Mouse (Mus musculus) right cerebral cortex, postnatal 4 days (tissue): ENCODE measurements around the gene Lrrc32.

Source experiments
- DNase-seq: peaks from one replicate; pipeline ENCODE4 v3.0.0-alpha.2; 2022

The Lrrc32 gene

GRCm38 (mm10) chr7:98489131-98489530 is at the start of gene Lrrc32:
Gene Lrrc32, plus strand, starts transcription at chr7:98489283.
- peak; percentile 43 for DNase-seq

- no peak for DNase-seq
Measured at GRCm38 (mm10) chr7:98439956-98440466, 49.1 kb upstream of the Lrrc32 start, which contains the start of gene Gucy2d. Gene Gucy2d, plus strand, starts transcription at chr7:98440416.

GRCm38 (mm10) chr7:98446873-98447272 is 42.2 kb upstream of the Lrrc32 start:
- no peak for DNase-seq

DNA sequence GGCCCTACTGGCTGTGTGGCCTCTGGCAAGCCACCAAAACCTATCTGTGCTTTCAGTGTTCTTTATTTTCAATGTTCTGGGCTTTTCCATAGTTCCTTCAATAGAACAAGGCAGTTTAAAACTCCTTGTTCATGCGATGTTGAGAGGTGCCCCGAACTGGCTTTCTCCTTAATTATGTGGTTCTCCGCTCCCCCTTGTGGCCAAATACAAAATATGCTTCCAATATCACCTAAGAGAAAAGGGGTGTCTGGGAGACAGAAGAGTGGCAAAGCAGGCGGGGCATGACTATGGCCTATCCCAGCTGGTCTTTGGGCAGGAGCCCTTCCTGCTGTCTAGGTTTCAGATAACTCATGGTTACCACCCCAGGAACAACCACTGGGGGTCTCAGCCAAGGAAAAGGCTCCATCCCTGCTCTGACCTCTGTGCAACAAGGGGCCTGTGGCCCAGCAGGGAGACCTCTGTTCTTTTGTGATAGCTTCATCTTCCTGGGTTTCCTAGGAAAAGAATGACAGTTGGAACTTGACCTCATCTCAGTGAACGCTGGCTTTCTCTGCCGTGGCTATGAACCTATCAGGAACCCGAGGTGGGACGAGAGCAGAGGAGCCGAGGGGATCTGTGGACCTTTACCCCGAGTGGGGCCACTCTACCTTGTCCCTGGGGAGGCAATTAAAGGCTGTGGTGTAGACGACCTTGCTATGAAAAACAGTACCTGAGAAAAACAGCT is 41.3 kb upstream of the Lrrc32 start:
- DNase-seq, result no peak

DNA sequence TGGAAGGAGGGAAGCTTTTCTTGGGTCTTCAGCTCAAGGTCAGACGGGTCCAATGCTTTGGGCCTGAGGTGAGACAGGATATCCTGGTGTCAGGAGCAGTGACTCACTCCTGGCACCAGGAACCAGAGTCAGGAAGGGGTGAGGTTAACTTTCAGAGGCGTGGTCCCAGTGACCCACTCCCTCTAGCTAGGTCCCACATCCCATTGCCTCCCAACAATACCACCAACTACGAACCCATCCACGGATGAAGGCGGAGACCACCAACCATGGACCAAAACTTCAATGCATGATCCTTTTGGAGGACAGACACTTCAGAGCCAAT is 40.8 kb upstream of the Lrrc32 start:
- no peak for DNase-seq

DNA sequence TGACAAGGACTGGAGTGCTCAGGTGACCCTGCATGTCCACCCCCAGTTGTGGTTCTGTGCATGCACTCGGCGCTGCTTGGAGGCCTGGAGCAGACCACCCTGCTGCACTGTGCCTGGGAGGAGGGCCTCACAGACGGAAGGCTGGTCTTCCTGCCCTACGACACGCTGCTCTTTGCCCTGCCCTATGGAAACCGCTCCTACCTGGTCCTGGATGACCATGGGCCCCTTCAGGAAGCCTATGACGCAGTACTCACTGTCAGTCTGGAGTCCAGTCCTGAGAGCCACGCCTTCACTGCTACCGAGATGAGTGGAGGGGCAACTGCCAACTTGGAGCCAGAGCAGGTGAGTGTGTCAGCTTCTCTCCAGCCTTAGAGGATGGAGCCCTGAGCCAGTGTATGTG is 39.4 kb upstream of the Lrrc32 start:
- no peak for DNase-seq

GRCm38 (mm10) chr7:98454397-98455120 is 34.5 kb upstream of the Lrrc32 start:
- DNase-seq, result no peak

- no peak for DNase-seq
Measured at GRCm38 (mm10) chr7:98460319-98460718, 28.8 kb upstream of the Lrrc32 start.

DNA sequence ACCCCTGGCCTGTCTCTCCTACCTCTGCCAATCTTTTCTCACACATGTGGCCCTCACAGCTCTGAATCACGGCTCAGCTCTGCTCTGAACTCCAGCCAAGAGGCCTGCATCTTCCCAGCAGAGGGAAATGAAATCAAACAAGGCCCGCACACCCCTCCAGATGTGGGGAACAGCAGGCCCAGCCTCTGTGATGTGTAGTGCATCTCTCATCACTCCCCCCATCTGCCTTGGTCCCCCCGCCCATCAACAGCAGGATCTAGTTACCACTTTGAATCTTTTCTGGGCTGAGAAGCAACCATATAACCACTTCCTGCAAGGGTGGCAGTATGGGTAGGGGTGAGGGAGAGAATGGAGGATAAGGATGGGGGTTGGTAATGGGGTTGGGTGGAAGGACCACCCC is 20.0 kb upstream of the Lrrc32 start:
- DNase-seq, result no peak

DNA sequence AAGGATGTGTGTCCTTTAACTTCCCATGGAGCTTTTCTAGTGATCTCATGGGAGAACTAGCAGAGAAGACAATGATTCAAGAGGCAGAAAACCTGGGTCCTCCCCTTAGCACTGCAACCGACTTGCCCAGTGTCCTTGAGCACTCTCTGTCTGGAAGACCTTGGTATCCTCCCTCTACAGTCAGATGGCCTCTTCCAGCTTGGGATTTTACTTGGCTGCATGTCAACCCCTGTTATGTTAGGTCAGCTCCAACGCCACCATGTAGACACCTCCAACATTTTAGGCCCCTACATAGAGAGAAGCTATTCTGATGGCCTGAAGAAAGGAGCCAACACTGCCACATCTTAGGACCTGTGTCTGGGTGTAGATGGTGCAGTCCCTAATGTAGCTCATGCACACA is 16.6 kb upstream of the Lrrc32 start:
- no peak for DNase-seq

DNA sequence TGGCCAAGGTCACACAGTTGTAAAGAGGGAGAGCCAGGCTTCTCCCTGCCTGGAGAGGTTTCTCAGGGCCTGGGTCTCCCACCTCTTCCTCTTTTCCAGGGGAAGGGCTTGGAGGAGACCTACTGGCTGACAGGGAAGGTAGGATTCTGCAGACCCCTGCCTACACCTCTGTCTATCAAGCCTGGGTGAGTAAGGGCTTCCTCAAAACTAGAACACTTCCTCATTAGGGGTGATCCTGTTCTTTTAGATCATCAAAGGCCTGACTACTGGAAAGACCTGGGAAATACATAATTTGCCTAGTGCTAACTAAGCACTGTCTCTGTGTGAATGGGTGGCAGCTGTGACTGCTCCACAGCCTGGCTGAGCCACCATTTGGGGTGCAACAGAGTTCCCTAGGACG is 14.5 kb upstream of the Lrrc32 start:
- DNase-seq, result no peak

- no peak for DNase-seq
Measured at GRCm38 (mm10) chr7:98477153-98477552, 11.9 kb upstream of the Lrrc32 start.

DNA sequence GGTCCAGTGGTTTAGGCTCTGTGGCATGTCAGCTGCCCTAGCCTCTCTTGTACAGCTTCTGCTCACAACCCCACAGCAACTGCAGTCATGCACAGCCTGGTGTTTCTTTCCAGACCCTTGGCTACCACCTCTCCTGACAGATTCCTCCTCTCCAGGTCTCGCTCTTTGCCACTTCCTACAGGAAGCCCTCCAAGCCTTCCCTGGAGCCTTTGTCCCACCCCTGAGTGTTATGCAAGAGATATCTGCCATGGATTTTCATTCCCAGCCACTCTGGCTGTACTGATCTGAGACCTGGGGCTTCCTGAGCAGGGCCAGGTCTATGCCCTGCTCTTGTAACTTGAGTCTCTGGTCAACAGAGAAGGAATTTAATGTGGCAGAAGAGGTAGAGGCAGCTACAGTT is 8.6 kb upstream of the Lrrc32 start:
- DNase-seq, result no peak

DNA sequence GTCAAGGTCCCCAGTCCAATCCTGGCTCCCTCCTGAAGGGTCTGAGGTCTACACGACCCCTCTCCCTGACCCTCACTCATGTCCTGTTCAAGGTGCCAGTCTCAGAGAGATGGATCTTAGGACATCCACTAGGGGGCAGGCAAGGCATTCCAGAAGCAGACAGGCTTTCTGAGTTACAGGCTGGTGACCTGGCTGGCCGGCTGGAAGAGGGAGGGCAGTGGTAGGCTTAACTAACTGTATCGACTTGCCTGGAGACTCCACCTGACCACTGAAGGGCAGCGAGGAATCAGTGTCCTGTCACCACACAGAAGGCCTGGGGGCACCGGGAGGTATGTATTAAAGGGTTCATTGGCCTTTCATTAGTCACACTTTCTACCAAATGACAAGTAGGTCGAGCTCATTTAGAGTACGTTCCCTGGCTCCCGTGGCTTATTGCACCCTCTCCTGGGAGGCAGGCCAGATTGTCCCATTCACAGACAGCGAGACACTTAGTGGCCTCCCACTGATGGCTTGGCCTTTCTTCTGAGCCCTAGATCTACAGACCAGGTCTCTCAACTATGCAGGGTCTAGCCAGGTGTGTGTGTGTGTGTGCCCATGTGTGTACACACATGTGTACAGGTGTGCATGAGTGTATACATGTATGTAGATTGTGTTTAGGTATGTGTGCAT is 7.9 kb upstream of the Lrrc32 start:
- peak; percentile 77 for DNase-seq

DNA sequence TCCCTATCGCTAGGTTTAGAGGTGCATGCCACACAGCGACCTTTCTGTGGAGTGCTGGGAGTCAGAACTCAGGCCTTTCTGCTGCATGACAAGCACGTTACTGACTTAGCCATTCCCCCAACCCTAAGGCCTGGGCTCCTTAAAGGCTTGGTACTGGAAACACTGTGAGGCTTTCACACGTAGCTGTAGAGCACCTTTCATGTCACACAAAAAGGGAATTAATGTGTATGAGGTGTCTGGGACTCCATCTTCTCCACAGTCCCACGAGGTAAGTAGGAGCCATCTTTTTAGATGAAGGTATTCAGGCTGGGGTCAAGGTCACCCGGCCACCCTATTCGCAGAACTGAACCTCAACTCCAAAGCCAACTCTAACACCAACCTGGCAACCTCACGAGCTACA is 7.2 kb upstream of the Lrrc32 start:
- no peak for DNase-seq

GRCm38 (mm10) chr7:98482551-98483267 is 6.4 kb upstream of the Lrrc32 start:
- no peak for DNase-seq

DNA sequence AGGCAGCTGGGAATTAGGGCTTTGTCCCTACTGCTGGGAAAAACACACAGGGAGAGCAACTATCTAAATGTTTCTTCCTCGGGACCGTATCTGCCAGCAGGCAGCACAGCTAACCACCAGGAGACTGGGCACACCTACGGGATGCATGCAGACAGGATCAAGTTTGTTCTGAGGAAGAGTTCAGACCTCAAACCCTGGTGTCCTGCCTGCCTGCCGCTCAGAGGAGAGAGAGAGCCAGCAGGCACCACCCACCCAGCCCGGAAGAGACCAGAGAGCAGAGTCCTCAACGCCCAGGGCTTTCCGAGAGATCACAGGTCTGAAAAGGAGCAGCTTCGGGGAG is 5.8 kb upstream of the Lrrc32 start:
- DNase-seq, result no peak

DNA sequence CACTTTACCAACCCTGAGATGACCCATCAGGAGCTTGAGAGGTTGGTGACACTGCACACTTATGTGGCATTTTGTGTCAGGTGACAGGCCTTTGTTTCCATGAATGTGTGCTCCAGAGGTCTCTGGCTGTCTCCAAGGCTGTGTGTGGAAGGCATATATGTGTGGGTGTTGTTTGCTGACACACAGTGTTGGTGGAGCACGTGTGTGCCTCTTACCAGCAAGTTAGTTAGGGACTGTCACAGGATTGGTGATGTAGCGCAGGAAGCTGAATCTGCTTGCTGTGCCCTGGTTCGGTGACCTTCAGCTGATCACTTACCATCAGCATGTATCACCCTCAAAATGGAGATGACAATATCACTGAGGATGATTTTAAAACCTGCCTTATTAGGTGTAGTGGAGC is 4.2 kb upstream of the Lrrc32 start:
- DNase-seq, result no peak

- no peak for DNase-seq
Measured at GRCm38 (mm10) chr7:98485508-98485907, 3.6 kb upstream of the Lrrc32 start.

- peak; percentile 25 for DNase-seq
Measured at GRCm38 (mm10) chr7:98486471-98486917, 2.6 kb upstream of the Lrrc32 start.

GRCm38 (mm10) chr7:98487202-98487980 is 1.7 kb upstream of the Lrrc32 start:
- DNase-seq, result no peak

- DNase-seq, result no peak
Measured at GRCm38 (mm10) chr7:98488398-98489130, 519 bp upstream of the Lrrc32 start.
